Mouse (Mus musculus): Measurements from ENCODE around the gene Itk.

The Itk gene

GRCm38 (mm10) chr11:46360991-46361665, 28.2 kb downstream of the Itk start:
- no peak for DNase-seq (ENCODE audit: low spot score in 2 of 2)

- DNase-seq (ENCODE audit: low spot score in 2 of 2), result no peak
These were observed 30.9 kb downstream of the Itk start for GRCm38 (mm10) chr11:46358369-46358768.

GRCm38 (mm10) chr11:46349681-46350410, 39.5 kb downstream of the Itk start:
- DNase-seq (ENCODE audit: low spot score in 2 of 2), result no peak

GRCm38 (mm10) chr11:46348416-46348815, 40.9 kb downstream of the Itk start:
- no peak for DNase-seq (ENCODE audit: low spot score in 2 of 2)

GRCm38 (mm10) chr11:46347756-46348155, 41.6 kb downstream of the Itk start:
- DNase-seq (ENCODE audit: low spot score in 2 of 2), result no peak

- DNase-seq (ENCODE audit: low spot score in 2 of 2), result no peak
These were observed 45.3 kb downstream of the Itk start for GRCm38 (mm10) chr11:46343886-46344546.

- DNase-seq (ENCODE audit: low spot score in 2 of 2), result no peak
These were observed 47.4 kb downstream of the Itk start for GRCm38 (mm10) chr11:46341960-46342359.

- no peak for DNase-seq (ENCODE audit: low spot score in 2 of 2)
These were observed 53.3 kb downstream of the Itk start for GRCm38 (mm10) chr11:46336020-46336419.

GRCm38 (mm10) chr11:46332217-46332616, 57.1 kb downstream of the Itk start:
- no peak for DNase-seq (ENCODE audit: low spot score in 2 of 2)

GRCm38 (mm10) chr11:46326271-46327015, 62.9 kb downstream of the Itk start:
- DNase-seq (ENCODE audit: low spot score in 2 of 2), result no peak

GRCm38 (mm10) chr11:46321559-46321958, 67.8 kb downstream of the Itk start:
- DNase-seq (ENCODE audit: low spot score in 2 of 2), result no peak

- DNase-seq (ENCODE audit: low spot score in 2 of 2), result no peak
These were observed 74.8 kb downstream of the Itk start for GRCm38 (mm10) chr11:46314534-46314933.

GRCm38 (mm10) chr11:46313851-46314250, 75.5 kb downstream of the Itk start:
- DNase-seq (ENCODE audit: low spot score in 2 of 2), result no peak

- DNase-seq (ENCODE audit: low spot score in 2 of 2), result no peak
These were observed 76.7 kb downstream of the Itk start, which contains the start of gene Cyfip2 for GRCm38 (mm10) chr11:46312523-46313035. Gene Cyfip2 (minus strand): TSS chr11:46312859.

GRCm38 (mm10) chr11:46311703-46312522, 77.4 kb downstream of the Itk start:
- DNase-seq (ENCODE audit: low spot score in 2 of 2), result peak in 1 of 2 experiments; percentile 50

- no peak for DNase-seq (ENCODE audit: low spot score in 2 of 2)
These were observed 78.1 kb downstream of the Itk start for GRCm38 (mm10) chr11:46311181-46311702.

- no peak for DNase-seq (ENCODE audit: low spot score in 2 of 2)
These were observed 78.7 kb downstream of the Itk start for GRCm38 (mm10) chr11:46310647-46311063.

- no peak for DNase-seq (ENCODE audit: low spot score in 2 of 2)
These were observed 79.3 kb downstream of the Itk start for GRCm38 (mm10) chr11:46309808-46310555.

GRCm38 (mm10) chr11:46309111-46309741, 80.1 kb downstream of the Itk start:
- no peak for DNase-seq (ENCODE audit: low spot score in 2 of 2)

All from urinary bladder, adult 18-20 months (tissue).